Comparison of ENCODE assay signal across 8 mouse cellular contexts in the genomic region with DNA sequence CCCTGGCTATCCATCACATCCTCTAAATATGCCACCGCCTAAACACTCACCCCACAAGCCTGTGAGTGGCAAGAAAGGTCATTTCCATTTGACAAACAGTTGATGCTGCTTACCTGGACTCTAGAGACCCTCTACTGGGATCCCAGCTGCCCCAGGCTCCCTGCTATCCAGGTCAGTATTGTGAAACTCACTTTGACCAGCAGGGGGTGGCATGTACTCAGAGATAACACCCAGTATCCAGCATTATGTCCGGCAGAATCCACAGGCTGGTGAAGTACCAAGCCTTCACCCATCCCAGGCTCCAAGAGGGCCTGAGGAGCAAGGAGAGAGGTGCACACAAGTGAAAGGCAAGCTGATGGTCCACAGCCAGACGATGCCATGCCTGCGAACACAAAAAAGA. TPM values are rescaled to one million over a fixed set of nuclear protein-coding genes. Genes with fewer than 3 reads are reported as not detected.
DNase-seq lines count a peak whose midpoint lies in the region; ATAC-seq and TF ChIP-seq lines count a peak whose summit lies in the region.

No protein-coding gene starts in this region.

- no peak overlapping the region for H3K9ac ChIP-seq in heart, embryonic 12.5 days

- peak; percentile 26; the same call in 1 of the 2 replicates for TF ChIP-seq CTCF in spleen, adult 2 months (IDR thresholded peaks at IDR 0.05; ENCODE audit: extremely low read depth, insufficient read depth, insufficient read length, insufficient replicate concordance)

- peak; percentile 72 to 87 for DNase-seq in heart, adult 18-20 months
- DNase-seq in ZHBTc4 (ENCODE audit: low read depth, low spot score) = peak; percentile 66
- DNase-seq in cerebellum, postnatal 4 days (ENCODE audit: low spot score in 2 of 2) = peak; percentile 42 to 69
- peak; percentile 81 for DNase-seq in heart, adult 8-10 months (ENCODE audit: low spot score)
- peak; percentile 72 for DNase-seq in layer of hippocampus, adult 9-11 months
- DNase-seq in lung, postnatal 36 days = peak; percentile 89
- peak; percentile 8 to 53 for DNase-seq in spleen, adult 2 months (ENCODE audit: low read depth in 1 of 2, low spot score in 2 of 2)

- no peak overlapping the region for H3K27ac ChIP-seq in heart, embryonic 12.5 days (ENCODE audit: poor library complexity, severe bottlenecking)
- H3K27ac ChIP-seq in spleen, adult 2 months (ENCODE audit: insufficient read depth, low read length) = no peak overlapping the region

- H3K4me2 ChIP-seq in heart, embryonic 12.5 days = no peak overlapping the region

- 73% methylated on average over 4 of the region's 4 CpGs for WGBS in heart, embryonic 12.5 days
- 70% methylated on average over 4 of the region's 4 CpGs for WGBS in spleen, adult 2 months

- TF ChIP-seq POLR2A in spleen, adult 2 months (IDR thresholded peaks at IDR 0.05; ENCODE audit: low read depth, low read length) = no peak

- no peak for ATAC-seq in heart, embryonic 12.5 days (ENCODE audit: insufficient number of reproducible peaks, low FRiP score)

- H3K27me3 ChIP-seq in heart, embryonic 12.5 days (replicated peaks) = no peaks in the 10 kb centered on the region
- H3K27me3 ChIP-seq in spleen, adult 2 months (ENCODE audit: control insufficient read depth, insufficient read depth, low read length) = no peaks in the 10 kb centered on the region

- no peaks in the 10 kb centered on the region for H3K36me3 ChIP-seq in heart, embryonic 12.5 days
- H3K36me3 ChIP-seq in spleen, adult 2 months (ENCODE audit: control insufficient read depth, insufficient read depth, low read length) = no peaks in the 10 kb centered on the region

- no peaks in the 10 kb centered on the region for H3K9me3 ChIP-seq in heart, embryonic 12.5 days (replicated peaks)

- H3K4me1 ChIP-seq in heart, embryonic 12.5 days (replicated peaks) = peaks cover 6% of the 10 kb centered on the region
- H3K4me1 ChIP-seq in spleen, adult 2 months (ENCODE audit: control insufficient read depth, insufficient read depth, insufficient read length) = no peaks in the 10 kb centered on the region

- H3K4me3 ChIP-seq in heart, embryonic 12.5 days = no peak overlapping the region
- H3K4me3 ChIP-seq in spleen, adult 2 months (ENCODE audit: extremely low read depth, insufficient read depth, insufficient read length) = no peak overlapping the region

RNA-seq across cellular contexts. Expression of a gene that starts 32.2 kb away (rescaled TPM):
- total RNA-seq in heart, adult 18-20 months (2021) = 1 to 10 TPM in 1 of 2 experiments, under 1 TPM in 1; 0.80 to 1.6 TPM
- 0.14 and 0.26 TPM in 2 replicates for polyA plus RNA-seq in heart, embryonic 12.5 days (2016; fragmentation: Nextera tagmentation; extraction: Ambion mirVana)
- 1 to 10 TPM in 2 of 4 experiments, under 1 TPM in 2; 0.65 to 2.6 (median 1.4) TPM for total RNA-seq in heart, adult 8-10 months (2022)
- 3.1 and 4.8 TPM in 2 replicates for polyA plus RNA-seq in spleen, adult 2 months (2012; rRNA removed)

RNA-seq across cellular contexts. Expression of a gene that starts 38.4 kb away (rescaled TPM):
- total RNA-seq in heart, adult 18-20 months (2021) = 1 to 10 TPM; 1.1 to 1.3 TPM
- polyA plus RNA-seq in heart, embryonic 12.5 days (2016; fragmentation: Nextera tagmentation; extraction: Ambion mirVana) = 3.6 and 3.7 TPM in 2 replicates
- total RNA-seq in heart, adult 8-10 months (2022) = 1 to 10 TPM in 2 of 4 experiments, under 1 TPM in 2; 0.46 to 1.2 (median 0.89) TPM
- 4.3 and 4.5 TPM in 2 replicates for polyA plus RNA-seq in spleen, adult 2 months (2012; rRNA removed)

Comparison
In these comparisons a context has a peak if more than half of its experiments do, and no peak if none do; other contexts are left out.
1. DNase-seq: peak in every context shown above with its lines; median percentile 89 in lung, postnatal 36 days; 81 in heart, adult 8-10 months; 80 in heart, adult 18-20 months; 72 in layer of hippocampus, adult 9-11 months; 66 in ZHBTc4; 56 in cerebellum, postnatal 4 days; 30 in spleen, adult 2 months.